Mouse (Mus musculus) midbrain, embryonic 13.5 days (tissue): ENCODE results near the gene Gm28042. TPM values are rescaled to one million over a fixed set of nuclear protein-coding genes. Genes with fewer than 3 reads are reported as not detected.

Experiments
- ATAC-seq: fragments of 200-750 bp; cut with Nextera tagmentation; 2 replicates; pipeline ENCODE4 v1.8.0; 2017; ENCODE audit warnings: mild to moderate bottlenecking, moderate TSS enrichment, moderate library complexity
- H3K27ac ChIP-seq: fragments of 300-500 bp; sonication (generic); 2 replicates; pipeline ENCODE4 v1.5.1; 2015; ENCODE audit warnings: inconsistent platforms, mild to moderate bottlenecking, moderate library complexity
- H3K27me3 ChIP-seq: fragments of 300-500 bp; sonication (generic); 2 replicates; pipeline ENCODE4 v1.6.1; 2015; ENCODE audit warnings: mild to moderate bottlenecking, inconsistent platforms
- H3K36me3 ChIP-seq: fragments of 300-500 bp; sonication (generic); 2 replicates; pipeline ENCODE4 v1.6.1; 2015; ENCODE audit warnings: mild to moderate bottlenecking, inconsistent platforms
- H3K4me1 ChIP-seq: fragments of 300-500 bp; sonication (generic); replicated peaks from 2 replicates; pipeline ENCODE4 v1.6.1; 2015; ENCODE audit warnings: inconsistent platforms
- H3K4me2 ChIP-seq: fragments of 300-500 bp; sonication (generic); replicated peaks from 2 replicates; pipeline ENCODE4 v1.6.1; 2015; ENCODE audit warnings: moderate library complexity, mild to moderate bottlenecking, inconsistent platforms
- H3K4me3 ChIP-seq: fragments of 300-500 bp; sonication (generic); replicated peaks from 2 replicates; pipeline ENCODE4 v1.5.1; 2015; ENCODE audit warnings: mild to moderate bottlenecking, inconsistent platforms
- H3K9ac ChIP-seq: fragments of 300-500 bp; sonication (generic); replicated peaks from 2 replicates; pipeline ENCODE4 v1.6.1; 2015; ENCODE audit warnings: mild to moderate bottlenecking, inconsistent platforms
- H3K9me3 ChIP-seq: fragments of 300-500 bp; sonication (generic); 2 replicates; pipeline ENCODE4 v1.6.1; 2016; ENCODE audit warnings: mild to moderate bottlenecking, inconsistent platforms
- WGBS: fragments of 180-500 bp; shearing (Covaris S2); methylation state at CpG from one replicate; pipeline ENCODE4 v1.1.7; 2015; 5-methylcytosine and 5-hydroxymethylcytosine counted together
- polyA plus RNA-seq: library from polyadenylated mRNA; unstranded; fragments of >200 nt; fragmentation: Nextera tagmentation; extraction: Ambion mirVana; gene quantifications from 2 replicates; pipeline ENCODE4 v1.2.1, GENCODE M21; 2015

Gm28042 gene
- polyA plus RNA-seq, 1 experiment from 2014 or later: 5.8 TPM

GRCm38 (mm10) chr2:120013831-120014486, 13.3 kb upstream of the Gm28042 start:
- Histone ChIP-seq H3K4me2 (no peak overlapping the region), H3K4me1 (no peaks in the 10 kb centered on the region), H3K27me3 (no peaks in the 10 kb centered on the region), H3K4me3 (no peak overlapping the region), H3K36me3 (peaks cover 59% of the 10 kb centered on the region), H3K27ac (no peak overlapping the region), H3K9me3 (no peaks in the 10 kb centered on the region), H3K9ac (no peak overlapping the region)
- ATAC-seq: no peak
- WGBS: 94% methylated on average over 2 of the region's 2 CpGs

DNA sequence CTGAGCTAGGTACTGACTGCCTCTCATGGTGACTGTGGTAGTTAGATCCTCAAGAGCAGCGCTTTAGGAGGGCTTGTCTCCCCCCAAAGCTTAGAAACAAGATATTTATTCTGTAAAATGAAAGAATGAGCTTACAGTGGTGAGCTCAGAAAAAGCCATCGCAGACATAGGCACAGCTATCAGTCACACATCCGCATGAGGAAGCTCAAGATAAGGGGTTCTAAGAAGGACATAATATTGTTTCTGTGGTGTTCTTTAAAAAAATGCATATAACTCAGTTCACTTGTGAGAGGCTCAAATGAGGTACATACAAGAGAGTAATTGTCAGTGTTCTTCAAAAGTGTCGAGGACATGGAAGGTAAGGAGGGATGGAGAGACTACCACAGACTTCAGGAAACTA, 11.4 kb upstream of the Gm28042 start:
- H3K9ac ChIP-seq: no peak overlapping the region
- H3K4me2 ChIP-seq: no peak overlapping the region
- no peaks in the 10 kb centered on the region for H3K27me3 ChIP-seq
- no peaks in the 10 kb centered on the region for H3K4me1 ChIP-seq
- peaks cover 74% of the 10 kb centered on the region for H3K36me3 ChIP-seq
- H3K4me3 ChIP-seq: no peak overlapping the region
- H3K9me3 ChIP-seq: no peaks in the 10 kb centered on the region
- no peak overlapping the region for H3K27ac ChIP-seq
- WGBS: 92% methylated on average over 4 of the region's 4 CpGs
- ATAC-seq: no peak

DNA sequence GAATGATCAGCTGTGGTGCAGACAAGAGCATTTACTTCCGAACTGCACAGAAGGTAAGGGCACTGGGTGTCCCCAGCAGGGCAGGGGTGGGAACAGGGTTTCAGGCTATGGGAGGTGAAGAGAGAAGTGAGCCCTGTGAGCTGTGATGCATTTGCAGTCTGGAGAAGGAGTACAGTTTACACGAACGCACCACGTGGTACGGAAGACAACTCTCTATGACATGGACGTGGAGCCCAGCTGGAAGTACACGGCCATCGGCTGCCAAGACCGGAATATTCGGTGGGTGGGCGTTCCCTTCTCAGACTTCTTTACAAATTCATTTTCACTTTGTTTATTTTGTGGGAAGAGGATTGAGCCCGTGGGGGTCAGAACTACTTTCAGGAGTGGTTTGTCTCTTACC, 9.7 kb upstream of the Gm28042 start:
- Histone ChIP-seq H3K36me3 (peaks cover 88% of the 10 kb centered on the region), H3K9me3 (no peaks in the 10 kb centered on the region), H3K27me3 (no peaks in the 10 kb centered on the region), H3K4me3 (no peak overlapping the region), H3K9ac (no peak overlapping the region), H3K4me1 (no peaks in the 10 kb centered on the region), H3K27ac (no peak overlapping the region), H3K4me2 (no peak overlapping the region)
- ATAC-seq: no peak
- 95% methylated on average over 12 of the region's 12 CpGs for WGBS

- no peak for ATAC-seq
- no peak overlapping the region for H3K9ac ChIP-seq
- peaks cover 19% of the 10 kb centered on the region for H3K4me1 ChIP-seq
- no peak overlapping the region for H3K4me3 ChIP-seq
- H3K4me2 ChIP-seq: no peak overlapping the region
- peaks cover 63% of the 10 kb centered on the region for H3K36me3 ChIP-seq
- H3K27ac ChIP-seq: no peak overlapping the region
- WGBS: 91% methylated on average over 5 of the region's 5 CpGs
- H3K27me3 ChIP-seq: no peaks in the 10 kb centered on the region
- H3K9me3 ChIP-seq: no peaks in the 10 kb centered on the region
Measured at GRCm38 (mm10) chr2:120024337-120024736, 3.0 kb upstream of the Gm28042 start.

GRCm38 (mm10) chr2:120027950-120028331, 648 bp downstream of the Gm28042 start:
- ATAC-seq: peak; percentile 38
- 48% methylated on average over 3 of the region's 3 CpGs for WGBS
- Histone ChIP-seq H3K4me3 (peak overlapping the region; percentile 83), H3K27me3 (no peaks in the 10 kb centered on the region), H3K4me2 (peak overlapping the region; percentile 79), H3K36me3 (peaks cover 60% of the 10 kb centered on the region), H3K4me1 (peaks cover 19% of the 10 kb centered on the region), H3K27ac (peak overlapping the region; percentile 88), H3K9me3 (no peaks in the 10 kb centered on the region), H3K9ac (peak overlapping the region; percentile 85)

DNA sequence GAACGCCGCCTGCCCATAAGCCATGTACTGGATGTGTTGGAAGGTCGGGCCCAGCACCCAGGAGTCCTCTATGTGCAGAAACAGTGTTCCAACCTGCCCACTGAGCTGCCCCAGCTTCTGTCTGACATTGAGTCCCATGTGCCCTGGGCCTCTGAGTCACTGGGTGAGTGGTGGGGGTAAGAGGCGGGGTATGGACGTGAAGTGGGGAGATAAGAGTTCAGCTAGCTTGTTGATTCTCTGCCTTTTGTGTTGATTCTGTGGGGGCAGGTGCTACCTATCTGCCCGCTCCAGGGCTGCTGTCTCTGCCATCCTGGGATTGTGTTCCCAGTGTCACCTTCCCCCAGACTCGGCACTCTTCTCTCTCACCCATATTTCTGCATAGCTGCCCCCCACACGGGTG, 3.1 kb downstream of the Gm28042 start:
- peaks cover 19% of the 10 kb centered on the region for H3K4me1 ChIP-seq
- peaks cover 62% of the 10 kb centered on the region for H3K36me3 ChIP-seq
- no peak overlapping the region for H3K4me3 ChIP-seq
- no peak overlapping the region for H3K9ac ChIP-seq
- H3K4me2 ChIP-seq: no peak overlapping the region
- H3K27me3 ChIP-seq: no peaks in the 10 kb centered on the region
- 95% methylated on average over 8 of the region's 8 CpGs for WGBS
- H3K9me3 ChIP-seq: no peaks in the 10 kb centered on the region
- H3K27ac ChIP-seq: no peak overlapping the region
- ATAC-seq: no peak

DNA sequence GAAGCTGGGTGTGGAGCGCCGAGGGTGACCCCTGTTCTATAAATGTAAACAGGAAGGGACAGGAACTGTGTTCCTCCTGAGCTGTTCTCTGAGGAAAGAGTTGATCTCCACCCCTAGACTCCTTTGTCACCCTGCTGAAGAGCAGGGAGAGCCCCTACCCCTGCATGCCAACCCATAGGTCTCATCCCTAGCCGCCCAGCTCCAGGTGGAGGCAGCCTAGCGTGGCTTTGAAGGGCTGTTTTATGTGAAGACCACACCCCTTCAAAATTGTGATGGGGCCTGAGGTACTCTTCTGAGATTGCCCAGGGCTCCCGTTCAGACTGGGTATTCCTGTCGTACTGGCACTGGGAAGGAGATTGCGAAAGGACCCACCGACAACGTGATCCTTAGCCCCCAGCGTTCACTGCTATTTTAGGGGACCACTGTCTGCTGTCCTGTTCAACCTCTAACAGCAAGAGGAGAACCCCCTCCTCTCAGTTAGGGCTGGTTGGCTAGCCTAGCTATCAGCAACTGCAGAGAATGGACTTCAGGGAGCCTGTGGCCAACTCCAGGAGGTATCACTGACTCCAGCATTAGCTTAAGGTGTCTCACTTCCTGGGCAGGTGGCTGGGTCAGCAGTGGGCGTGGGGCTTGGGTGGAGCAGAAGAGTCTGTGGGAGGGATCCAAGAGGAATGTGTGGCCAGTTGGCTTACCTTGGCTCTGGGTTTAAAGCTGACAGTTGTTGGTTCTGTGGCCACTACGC, 5.6 kb downstream of the Gm28042 start, which contains the start of gene Pla2g4b:
Gene Pla2g4b (plus strand): TSS at position 692 of the 742 bp plus-strand sequence.
- no peak for ATAC-seq
- 93% methylated on average over 12 of the region's 12 CpGs for WGBS
- H3K27me3 ChIP-seq: no peaks in the 10 kb centered on the region
- no peaks in the 10 kb centered on the region for H3K9me3 ChIP-seq
- H3K4me3 ChIP-seq: no peak within 1 kb of the TSS
- H3K36me3 ChIP-seq: peaks cover 82% of the 10 kb centered on the region
- H3K4me2 ChIP-seq: no peak within 1 kb of the TSS
- H3K9ac ChIP-seq: no peak within 1 kb of the TSS
- H3K4me1 ChIP-seq: peaks cover 11% of the 10 kb centered on the region
- no peak within 1 kb of the TSS for H3K27ac ChIP-seq

DNA sequence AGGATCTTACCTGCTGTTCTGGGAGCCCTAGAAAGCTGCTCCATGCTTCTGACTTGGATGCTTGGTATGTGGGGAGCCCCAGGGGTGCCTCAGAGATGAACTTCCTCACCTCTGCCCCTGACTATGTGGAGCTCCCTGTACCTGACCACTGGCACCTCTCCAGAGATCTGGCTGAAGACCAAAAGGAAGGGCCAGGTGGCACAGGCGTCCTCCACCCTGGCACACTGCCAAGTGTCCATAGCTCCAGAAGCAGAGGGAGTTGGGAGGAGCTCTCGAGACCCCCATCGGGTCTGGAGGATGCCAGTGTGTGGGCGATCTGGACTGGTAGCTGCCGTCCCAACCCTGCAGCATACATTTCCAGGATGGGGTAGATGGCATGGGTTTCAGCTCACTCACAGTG, 6.4 kb downstream of the Gm28042 start:
- Histone ChIP-seq H3K4me1 (peaks cover 3% of the 10 kb centered on the region), H3K27me3 (no peaks in the 10 kb centered on the region), H3K27ac (no peak overlapping the region), H3K4me3 (no peak overlapping the region), H3K9me3 (no peaks in the 10 kb centered on the region), H3K9ac (no peak overlapping the region), H3K36me3 (peaks cover 90% of the 10 kb centered on the region), H3K4me2 (no peak overlapping the region)
- no peak for ATAC-seq
- 84% methylated on average over 5 of the region's 5 CpGs for WGBS

DNA sequence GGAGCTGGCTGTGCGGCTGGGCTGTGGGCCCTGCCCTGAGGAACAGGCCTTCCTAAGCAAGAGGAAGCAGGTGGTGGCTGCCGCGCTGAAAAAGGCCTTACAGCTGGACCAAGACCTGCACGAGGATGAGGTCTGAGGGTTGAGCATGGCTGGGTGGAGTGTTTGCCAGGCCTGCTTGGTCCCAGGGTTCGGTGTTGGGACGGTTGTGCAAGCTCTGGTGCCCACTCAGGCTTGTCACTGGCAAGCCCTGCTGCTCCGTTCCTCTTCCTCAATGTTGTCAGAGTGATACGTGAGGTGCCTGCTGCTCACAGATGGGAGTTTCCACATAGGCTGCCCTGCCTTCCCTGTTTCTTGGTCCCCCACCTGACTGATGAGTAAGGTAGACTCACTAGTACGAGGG, 10.5 kb downstream of the Gm28042 start:
- no peak overlapping the region for H3K4me2 ChIP-seq
- ATAC-seq: no peak
- H3K9ac ChIP-seq: no peak overlapping the region
- H3K27ac ChIP-seq: no peak overlapping the region
- no peaks in the 10 kb centered on the region for H3K27me3 ChIP-seq
- peaks cover 100% of the 10 kb centered on the region for H3K36me3 ChIP-seq
- H3K4me3 ChIP-seq: no peak overlapping the region
- no peaks in the 10 kb centered on the region for H3K4me1 ChIP-seq
- H3K9me3 ChIP-seq: no peaks in the 10 kb centered on the region
- 95% methylated on average over 9 of the region's 9 CpGs for WGBS

- no peak for ATAC-seq
- no peak overlapping the region for H3K4me2 ChIP-seq
- peaks cover 68% of the 10 kb centered on the region for H3K36me3 ChIP-seq
- no peaks in the 10 kb centered on the region for H3K9me3 ChIP-seq
- 94% methylated on average over 5 of the region's 5 CpGs for WGBS
- no peaks in the 10 kb centered on the region for H3K27me3 ChIP-seq
- no peak overlapping the region for H3K4me3 ChIP-seq
- no peak overlapping the region for H3K27ac ChIP-seq
- H3K4me1 ChIP-seq: no peaks in the 10 kb centered on the region
- H3K9ac ChIP-seq: no peak overlapping the region
Measured at GRCm38 (mm10) chr2:120040991-120041390, 13.7 kb downstream of the Gm28042 start.

DNA sequence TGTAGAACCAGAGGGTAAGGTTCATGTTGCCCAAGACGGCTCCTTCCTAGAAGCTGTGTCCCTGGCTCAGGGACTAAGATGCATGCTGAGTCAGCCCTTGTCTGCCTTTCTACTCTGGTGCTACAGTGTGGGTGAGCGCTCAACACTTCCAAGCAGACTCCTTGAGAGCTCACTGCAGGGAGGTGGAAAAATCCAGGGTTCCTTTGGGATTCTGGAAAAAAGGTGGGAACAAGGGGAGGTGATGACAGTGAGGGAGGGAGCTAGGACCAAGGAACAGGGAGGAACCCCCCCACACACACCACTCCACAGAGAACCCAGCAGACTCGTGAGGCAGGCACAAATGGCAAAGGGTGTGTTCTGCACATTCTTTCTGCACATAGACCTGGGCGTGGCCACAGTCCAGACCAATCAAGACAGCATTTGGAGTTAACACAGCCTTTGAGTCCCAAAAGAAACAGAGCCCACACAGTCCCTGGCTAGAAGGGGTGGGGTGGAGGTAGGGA, 16.9 kb downstream of the Gm28042 start:
- 0 out of 2 replicates have a peak, but pooled peaks cover 2% of the 10 kb centered on the region for H3K4me1 ChIP-seq
- peaks cover 36% of the 10 kb centered on the region for H3K36me3 ChIP-seq
- H3K9me3 ChIP-seq: no peaks in the 10 kb centered on the region
- no peak overlapping the region for H3K4me2 ChIP-seq
- WGBS: 67% methylated on average over 4 of the region's 4 CpGs
- H3K27me3 ChIP-seq: no peaks in the 10 kb centered on the region
- ATAC-seq: no peak
- no peak overlapping the region for H3K27ac ChIP-seq
- H3K9ac ChIP-seq: no peak overlapping the region
- H3K4me3 ChIP-seq: no peak overlapping the region

- no peaks in the 10 kb centered on the region for H3K27me3 ChIP-seq
- H3K9me3 ChIP-seq: no peaks in the 10 kb centered on the region
- ATAC-seq: no peak
- H3K27ac ChIP-seq: no peak overlapping the region
- H3K9ac ChIP-seq: no peak overlapping the region
- H3K4me2 ChIP-seq: no peak overlapping the region
- H3K4me3 ChIP-seq: no peak overlapping the region
- WGBS: 80% methylated on average over 3 of the region's 3 CpGs
- 0 out of 2 replicates have a peak, but pooled peaks cover 2% of the 10 kb centered on the region for H3K4me1 ChIP-seq
- peaks cover 31% of the 10 kb centered on the region for H3K36me3 ChIP-seq
Measured at GRCm38 (mm10) chr2:120044676-120045075, 17.4 kb downstream of the Gm28042 start.
